Mouse (Mus musculus) embryonic facial prominence, embryonic 11.5 days (tissue): ENCODE data around the gene Fam174b. TPM values are rescaled to one million over a fixed set of nuclear protein-coding genes. Genes with fewer than 3 reads are reported as not detected.

ENCODE experiments used
- ATAC-seq: fragments of 200-750 bp; cut with Nextera tagmentation; replicated peaks from 2 replicates; pipeline ENCODE4 v1.8.0; 2017; ENCODE audit warnings: low read depth; ENCODE audit not compliant: insufficient number of reproducible peaks, low FRiP score, low TSS enrichment
- DNase-seq: peaks from one replicate; pipeline ENCODE4 v3.0.0-alpha.2; 2015; ENCODE audit warnings: low spot score
- H3K27ac ChIP-seq: fragments of 300-500 bp; sonication (generic); replicated peaks from 2 replicates; pipeline ENCODE4 v1.5.1; 2014; ENCODE audit warnings: mild to moderate bottlenecking, low read depth, low read length, control low read depth
- H3K27me3 ChIP-seq: fragments of 300-500 bp; sonication (generic); 2 replicates; pipeline ENCODE4 v1.6.1; 2014; ENCODE audit warnings: mild to moderate bottlenecking, low read length, moderate library complexity, mixed read lengths; ENCODE audit not compliant: control insufficient read depth, insufficient read depth
- H3K36me3 ChIP-seq: fragments of 300-500 bp; sonication (generic); replicated peaks from 2 replicates; pipeline ENCODE4 v1.6.1; 2014; ENCODE audit warnings: low read depth, mild to moderate bottlenecking, low read length, moderate library complexity, mixed read lengths; ENCODE audit not compliant: control insufficient read depth, insufficient read depth
- H3K4me1 ChIP-seq: fragments of 300-500 bp; sonication (generic); 2 replicates; pipeline ENCODE4 v1.6.1; 2014; ENCODE audit warnings: low read length, mixed read lengths; ENCODE audit not compliant: control insufficient read depth, insufficient read depth
- H3K4me2 ChIP-seq: fragments of 300-500 bp; sonication (generic); 2 replicates; pipeline ENCODE4 v1.6.1; 2014; ENCODE audit warnings: low read depth, mild to moderate bottlenecking, control low read depth, low read length, moderate library complexity
- H3K4me3 ChIP-seq: fragments of 300-500 bp; sonication (generic); 2 replicates; pipeline ENCODE4 v1.5.1; 2014; ENCODE audit warnings: low read depth, low read length, control low read depth
- H3K9ac ChIP-seq: fragments of 300-500 bp; sonication (generic); replicated peaks from 2 replicates; pipeline ENCODE4 v1.6.1; 2014; ENCODE audit warnings: mild to moderate bottlenecking, control low read depth, low read length
- H3K9me3 ChIP-seq: fragments of 300-500 bp; sonication (generic); replicated peaks from 2 replicates; pipeline ENCODE4 v1.6.1; 2016; ENCODE audit warnings: mild to moderate bottlenecking, low read length, inconsistent platforms, mixed read lengths; ENCODE audit not compliant: control insufficient read depth
- WGBS: fragments of 180-500 bp; shearing (Covaris S2); extraction: QIAGEN DNeasy Blood & Tissue Kit; methylation state at CpG from one replicate; pipeline ENCODE4 v1.1.7; 2014; 5-methylcytosine and 5-hydroxymethylcytosine counted together
- polyA plus RNA-seq: library from polyadenylated mRNA; unstranded; fragments of >200 nt; fragmentation: Nextera tagmentation; extraction: Ambion mirVana; gene quantifications from 2 replicates; pipeline ENCODE4 v1.2.1, GENCODE M21; 2014

Fam174b gene
- polyA plus RNA-seq, 1 experiment from 2014 or later: 34.4 TPM

GRCm38 (mm10) chr7:73772275-73772765, 32.2 kb downstream of the Fam174b start:
- DNase-seq (no peak), ATAC-seq (no peak)
- Histone ChIP-seq H3K4me1 (no peaks in the 10 kb centered on the region), H3K9ac (no peak overlapping the region), H3K27me3 (no peaks in the 10 kb centered on the region), H3K36me3 (no peaks in the 10 kb centered on the region), H3K27ac (no peak overlapping the region), H3K4me2 (no peak overlapping the region), H3K9me3 (no peaks in the 10 kb centered on the region), H3K4me3 (no peak overlapping the region)
- WGBS: 71% methylated on average over 14 of the region's 14 CpGs

GRCm38 (mm10) chr7:73774781-73775180, 34.7 kb downstream of the Fam174b start:
- Histone ChIP-seq H3K4me2 (no peak overlapping the region), H3K9ac (no peak overlapping the region), H3K9me3 (no peaks in the 10 kb centered on the region), H3K27ac (no peak overlapping the region), H3K27me3 (no peaks in the 10 kb centered on the region), H3K36me3 (no peaks in the 10 kb centered on the region), H3K4me3 (no peak overlapping the region), H3K4me1 (no peaks in the 10 kb centered on the region)
- ATAC-seq (no peak), DNase-seq (no peak)
- 78% methylated on average over 9 of the region's 9 CpGs for WGBS

GRCm38 (mm10) chr7:73777777-73778176, 37.7 kb downstream of the Fam174b start:
- no peaks in the 10 kb centered on the region for H3K27me3 ChIP-seq
- no peaks in the 10 kb centered on the region for H3K4me1 ChIP-seq
- 78% methylated on average over 3 of the region's 3 CpGs for WGBS
- ATAC-seq: no peak
- no peaks in the 10 kb centered on the region for H3K36me3 ChIP-seq
- no peak overlapping the region for H3K9ac ChIP-seq
- no peak overlapping the region for H3K27ac ChIP-seq
- no peak overlapping the region for H3K4me3 ChIP-seq
- H3K9me3 ChIP-seq: no peaks in the 10 kb centered on the region
- no peak overlapping the region for H3K4me2 ChIP-seq
- DNase-seq: no peak

GRCm38 (mm10) chr7:73784736-73785428, 44.8 kb downstream of the Fam174b start:
- H3K36me3 ChIP-seq: no peaks in the 10 kb centered on the region
- H3K4me1 ChIP-seq: no peaks in the 10 kb centered on the region
- H3K9me3 ChIP-seq: no peaks in the 10 kb centered on the region
- H3K4me2 ChIP-seq: no peak overlapping the region
- no peak for DNase-seq
- no peak overlapping the region for H3K27ac ChIP-seq
- no peak for ATAC-seq
- no peaks in the 10 kb centered on the region for H3K27me3 ChIP-seq
- WGBS: 94% methylated on average over 4 of the region's 4 CpGs
- H3K4me3 ChIP-seq: no peak overlapping the region
- H3K9ac ChIP-seq: no peak overlapping the region

- ATAC-seq (no peak), DNase-seq (no peak)
- WGBS: 81% methylated on average over 4 of the region's 4 CpGs
- no peak overlapping the region for H3K27ac ChIP-seq
- H3K4me2 ChIP-seq: no peak overlapping the region
- no peaks in the 10 kb centered on the region for H3K27me3 ChIP-seq
- H3K9ac ChIP-seq: no peak overlapping the region
- H3K4me3 ChIP-seq: no peak overlapping the region
- no peaks in the 10 kb centered on the region for H3K4me1 ChIP-seq
- no peaks in the 10 kb centered on the region for H3K9me3 ChIP-seq
- no peaks in the 10 kb centered on the region for H3K36me3 ChIP-seq
Observed at GRCm38 (mm10) chr7:73785815-73786214, 45.7 kb downstream of the Fam174b start.

GRCm38 (mm10) chr7:73787513-73787912, 47.4 kb downstream of the Fam174b start:
- DNase-seq: no peak

GRCm38 (mm10) chr7:73791096-73791495, 51.0 kb downstream of the Fam174b start:
- no peaks in the 10 kb centered on the region for H3K4me1 ChIP-seq
- DNase-seq: no peak
- no peak overlapping the region for H3K4me3 ChIP-seq
- ATAC-seq: no peak
- H3K9me3 ChIP-seq: no peaks in the 10 kb centered on the region
- H3K27ac ChIP-seq: no peak overlapping the region
- H3K36me3 ChIP-seq: no peaks in the 10 kb centered on the region
- no peak overlapping the region for H3K4me2 ChIP-seq
- WGBS: 84% methylated on average over 8 of the region's 8 CpGs
- H3K27me3 ChIP-seq: no peaks in the 10 kb centered on the region
- H3K9ac ChIP-seq: no peak overlapping the region

More at GRCm38 (mm10) chr7:73787513-73787912, 47.4 kb downstream of the Fam174b start:
- Histone ChIP-seq H3K27me3 (no peaks in the 10 kb centered on the region), H3K27ac (no peak overlapping the region), H3K4me1 (no peaks in the 10 kb centered on the region), H3K9me3 (no peaks in the 10 kb centered on the region), H3K4me3 (no peak overlapping the region), H3K4me2 (no peak overlapping the region), H3K36me3 (no peaks in the 10 kb centered on the region), H3K9ac (no peak overlapping the region)
- WGBS: 85% methylated on average over 8 of the region's 8 CpGs
- no peak for ATAC-seq

GRCm38 (mm10) chr7:73792155-73792554, 52.1 kb downstream of the Fam174b start:
- H3K4me1 ChIP-seq: no peaks in the 10 kb centered on the region
- H3K27ac ChIP-seq: no peak overlapping the region

More at GRCm38 (mm10) chr7:73792155-73792554, 52.1 kb downstream of the Fam174b start:
- Histone ChIP-seq H3K4me2 (no peak overlapping the region), H3K27me3 (no peaks in the 10 kb centered on the region), H3K36me3 (no peaks in the 10 kb centered on the region), H3K9ac (no peak overlapping the region), H3K9me3 (no peaks in the 10 kb centered on the region), H3K4me3 (no peak overlapping the region)
- 84% methylated on average over 4 of the region's 4 CpGs for WGBS
- no peak for DNase-seq
- ATAC-seq: no peak
